Mouse (Mus musculus): ENCODE data around the gene Plxna1. TPM values are rescaled to one million over a fixed set of nuclear protein-coding genes. Genes with fewer than 3 reads are reported as not detected.

The Plxna1 gene
- polyA plus RNA-seq, 1 experiment from 2014 or later = 11.1 TPM

DNA sequence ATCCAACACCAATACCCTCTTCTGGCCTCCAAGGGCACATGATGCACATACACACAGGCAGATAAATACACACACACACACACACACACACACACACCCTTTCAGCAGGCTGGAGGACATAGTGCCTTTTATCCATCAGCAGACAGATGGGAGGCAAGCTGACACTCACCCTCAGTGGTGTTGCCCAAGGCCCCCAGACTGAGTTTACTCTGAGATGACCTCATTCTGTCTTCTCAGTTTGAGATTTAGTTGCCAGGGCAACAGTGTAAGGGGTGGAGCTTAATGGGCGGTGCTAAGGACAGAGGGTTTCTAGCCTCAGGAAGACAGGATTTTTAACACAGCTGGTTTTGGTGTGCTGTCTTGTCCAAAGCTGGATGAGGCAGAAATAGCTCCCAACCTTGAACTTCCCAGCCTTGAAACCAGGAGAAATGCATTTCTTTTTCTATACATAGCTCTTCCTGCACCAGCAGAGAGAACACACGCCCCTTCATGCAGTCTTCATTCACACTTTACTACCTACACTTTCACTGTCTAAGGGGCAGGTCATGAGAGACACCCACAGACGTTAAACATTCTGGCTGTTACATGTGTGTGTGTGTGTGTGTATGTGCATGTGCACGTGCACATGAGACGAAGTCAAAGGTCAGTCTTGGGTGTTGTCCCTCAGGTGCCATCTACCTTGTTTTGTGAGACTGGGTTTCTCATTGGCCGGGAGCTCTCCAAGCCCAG is 75.6 kb downstream of the Plxna1 start:
- Histone ChIP-seq H3K36me3 (ENCODE audit: control insufficient read depth, insufficient read depth, low read length) (no peaks in the 10 kb centered on the region), H3K27ac (replicated peaks in 1 of 2; ENCODE audit: control insufficient read depth in 1 of 2, insufficient read depth in 1 of 2, low read depth in 2 of 2, low read length in 2 of 2) (0 out of 4 replicates have a peak overlapping the region, but pooled peaks of 1 of the 2 experiments have one; percentile 12), H3K9ac (ENCODE audit: low read length) (no peak overlapping the region), H3K4me1 (ENCODE audit: control insufficient read depth in 2 of 2, insufficient read depth in 2 of 2, low read length in 2 of 2) (peaks cover 4 to 6% of the 10 kb centered on the region in 2 experiments; a peak in 2 of 4 replicates), H3K27me3 (ENCODE audit: control insufficient read depth, insufficient read depth, low read length) (no peaks in the 10 kb centered on the region), H3K4me3 (ENCODE audit: control insufficient read depth in 1 of 2, insufficient read depth in 1 of 2, low read depth in 1 of 2, low read length in 2 of 2) (no peak overlapping the region), H3K9me3 (ENCODE audit: control insufficient read depth, low read length) (0 out of 2 replicates have a peak, but pooled peaks cover 3% of the 10 kb centered on the region), H3K4me2 (ENCODE audit: low read length) (no peak overlapping the region)
- 47% methylated on average over 6 of the region's 6 CpGs for WGBS
- ATAC-seq (ENCODE audit: insufficient number of reproducible peaks, insufficient read depth, low FRiP score, low read depth) = no peak

GRCm38 (mm10) chr6:89286286-89286655 is 76.1 kb downstream of the Plxna1 start:
- H3K36me3 ChIP-seq (ENCODE audit: control insufficient read depth, insufficient read depth, low read length) = no peaks in the 10 kb centered on the region
- H3K9me3 ChIP-seq (ENCODE audit: control insufficient read depth, low read length) = 0 out of 2 replicates have a peak, but pooled peaks cover 3% of the 10 kb centered on the region
- H3K4me1 ChIP-seq (ENCODE audit: control insufficient read depth in 2 of 2, insufficient read depth in 2 of 2, low read length in 2 of 2) = peaks cover 4 to 6% of the 10 kb centered on the region in 2 experiments; a peak in 2 of 4 replicates
- H3K27me3 ChIP-seq (ENCODE audit: control insufficient read depth, insufficient read depth, low read length) = no peaks in the 10 kb centered on the region
- 0 out of 4 replicates have a peak overlapping the region, but pooled peaks of 1 of the 2 experiments have one; percentile 12 for H3K27ac ChIP-seq (replicated peaks in 1 of 2; ENCODE audit: control insufficient read depth in 1 of 2, insufficient read depth in 1 of 2, low read depth in 2 of 2, low read length in 2 of 2)
- 58% methylated on average over 3 of the region's 3 CpGs for WGBS
- no peak overlapping the region for H3K4me3 ChIP-seq (ENCODE audit: control insufficient read depth in 1 of 2, insufficient read depth in 1 of 2, low read depth in 1 of 2, low read length in 2 of 2)
- H3K9ac ChIP-seq (ENCODE audit: low read length) = no peak overlapping the region
- ATAC-seq (ENCODE audit: insufficient number of reproducible peaks, insufficient read depth, low FRiP score, low read depth) = no peak
- H3K4me2 ChIP-seq (ENCODE audit: low read length) = no peak overlapping the region

- Histone ChIP-seq H3K27ac (replicated peaks in 1 of 2; ENCODE audit: control insufficient read depth in 1 of 2, insufficient read depth in 1 of 2, low read depth in 2 of 2, low read length in 2 of 2) (no peak overlapping the region), H3K4me1 (ENCODE audit: control insufficient read depth in 2 of 2, insufficient read depth in 2 of 2, low read length in 2 of 2) (peaks cover 4 to 6% of the 10 kb centered on the region in 2 experiments; a peak in 2 of 4 replicates), H3K4me3 (ENCODE audit: control insufficient read depth in 1 of 2, insufficient read depth in 1 of 2, low read depth in 1 of 2, low read length in 2 of 2) (no peak overlapping the region), H3K27me3 (ENCODE audit: control insufficient read depth, insufficient read depth, low read length) (no peaks in the 10 kb centered on the region), H3K4me2 (ENCODE audit: low read length) (no peak overlapping the region), H3K36me3 (ENCODE audit: control insufficient read depth, insufficient read depth, low read length) (no peaks in the 10 kb centered on the region), H3K9me3 (ENCODE audit: control insufficient read depth, low read length) (0 out of 2 replicates have a peak, but pooled peaks cover 3% of the 10 kb centered on the region), H3K9ac (ENCODE audit: low read length) (no peak overlapping the region)
- ATAC-seq (ENCODE audit: insufficient number of reproducible peaks, insufficient read depth, low FRiP score, low read depth) = no peak
- 55% methylated on average over 9 of the region's 9 CpGs for WGBS
Observed at GRCm38 (mm10) chr6:89285561-89286285, 76.7 kb downstream of the Plxna1 start.

DNA sequence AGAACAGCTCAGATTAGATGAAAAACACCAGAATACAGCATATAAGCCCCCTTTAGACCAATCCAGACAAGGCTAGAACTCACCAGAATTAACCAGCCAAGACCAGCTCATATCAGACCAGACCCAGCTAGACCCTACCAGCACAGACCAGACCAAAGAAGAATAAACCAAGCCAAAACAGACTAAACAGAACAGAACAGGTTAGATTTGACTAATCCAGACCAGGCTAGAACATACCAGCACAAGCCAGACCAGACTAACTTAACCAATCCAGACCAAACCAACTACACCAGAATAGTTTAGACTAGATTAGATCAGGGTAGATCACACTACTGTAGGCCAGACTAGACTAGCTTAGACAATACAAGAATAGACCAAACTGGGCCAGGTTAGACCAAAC is 77.3 kb downstream of the Plxna1 start:
- ATAC-seq (ENCODE audit: insufficient number of reproducible peaks, insufficient read depth, low FRiP score, low read depth) = no peak
- 0 out of 2 replicates have a peak, but pooled peaks cover 3% of the 10 kb centered on the region for H3K9me3 ChIP-seq (ENCODE audit: control insufficient read depth, low read length)
- no peak overlapping the region for H3K9ac ChIP-seq (ENCODE audit: low read length)
- H3K36me3 ChIP-seq (ENCODE audit: control insufficient read depth, insufficient read depth, low read length) = no peaks in the 10 kb centered on the region
- peaks cover 2 to 6% of the 10 kb centered on the region in 2 experiments; a peak in 2 of 4 replicates for H3K4me1 ChIP-seq (ENCODE audit: control insufficient read depth in 2 of 2, insufficient read depth in 2 of 2, low read length in 2 of 2)
- no peak overlapping the region for H3K27ac ChIP-seq (replicated peaks in 1 of 2; ENCODE audit: control insufficient read depth in 1 of 2, insufficient read depth in 1 of 2, low read depth in 2 of 2, low read length in 2 of 2)
- no peak overlapping the region for H3K4me2 ChIP-seq (ENCODE audit: low read length)
- no peak overlapping the region for H3K4me3 ChIP-seq (ENCODE audit: control insufficient read depth in 1 of 2, insufficient read depth in 1 of 2, low read depth in 1 of 2, low read length in 2 of 2)
- H3K27me3 ChIP-seq (ENCODE audit: control insufficient read depth, insufficient read depth, low read length) = no peaks in the 10 kb centered on the region

GRCm38 (mm10) chr6:89283095-89283494 is 79.3 kb downstream of the Plxna1 start:
- H3K4me2 ChIP-seq (ENCODE audit: low read length) = no peak overlapping the region
- H3K27me3 ChIP-seq (ENCODE audit: control insufficient read depth, insufficient read depth, low read length) = no peaks in the 10 kb centered on the region
- H3K27ac ChIP-seq (replicated peaks in 1 of 2; ENCODE audit: control insufficient read depth in 1 of 2, insufficient read depth in 1 of 2, low read depth in 2 of 2, low read length in 2 of 2) = no peak overlapping the region
- no peak overlapping the region for H3K9ac ChIP-seq (ENCODE audit: low read length)
- WGBS = 92% methylated on average over 4 of the region's 4 CpGs
- 0 out of 2 replicates have a peak, but pooled peaks cover 3% of the 10 kb centered on the region for H3K9me3 ChIP-seq (ENCODE audit: control insufficient read depth, low read length)
- ATAC-seq (ENCODE audit: insufficient number of reproducible peaks, insufficient read depth, low FRiP score, low read depth) = no peak
- no peak overlapping the region for H3K4me3 ChIP-seq (ENCODE audit: control insufficient read depth in 1 of 2, insufficient read depth in 1 of 2, low read depth in 1 of 2, low read length in 2 of 2)
- H3K36me3 ChIP-seq (ENCODE audit: control insufficient read depth, insufficient read depth, low read length) = no peaks in the 10 kb centered on the region
- H3K4me1 ChIP-seq (ENCODE audit: control insufficient read depth in 2 of 2, insufficient read depth in 2 of 2, low read length in 2 of 2) = peaks cover 4 to 6% of the 10 kb centered on the region in 2 experiments; a peak in 2 of 4 replicates

DNA sequence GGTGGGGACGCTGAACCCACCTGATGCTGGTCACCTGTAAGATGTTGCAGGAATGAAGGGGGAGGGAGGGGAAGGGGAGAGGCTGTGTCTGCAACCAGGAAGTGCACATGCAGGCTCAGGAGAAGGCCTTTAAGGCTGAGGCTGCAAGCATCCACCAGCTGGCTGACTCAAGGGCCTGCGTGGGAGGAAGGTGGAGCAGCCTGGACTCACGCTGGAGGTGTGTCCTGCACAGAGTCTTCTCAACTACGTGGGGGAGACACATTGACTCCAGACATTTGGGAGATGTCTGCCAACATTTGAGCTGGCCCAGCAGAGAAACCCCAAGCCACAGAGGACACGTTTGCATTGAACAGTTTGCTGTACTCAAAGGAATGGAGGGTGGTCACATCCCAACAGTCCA is 79.8 kb downstream of the Plxna1 start:
- Histone ChIP-seq H3K9me3 (ENCODE audit: control insufficient read depth, low read length) (0 out of 2 replicates have a peak, but pooled peaks cover 3% of the 10 kb centered on the region), H3K4me3 (ENCODE audit: control insufficient read depth in 1 of 2, insufficient read depth in 1 of 2, low read depth in 1 of 2, low read length in 2 of 2) (no peak overlapping the region), H3K27me3 (ENCODE audit: control insufficient read depth, insufficient read depth, low read length) (no peaks in the 10 kb centered on the region), H3K27ac (replicated peaks in 1 of 2; ENCODE audit: control insufficient read depth in 1 of 2, insufficient read depth in 1 of 2, low read depth in 2 of 2, low read length in 2 of 2) (no peak overlapping the region), H3K4me1 (ENCODE audit: control insufficient read depth in 2 of 2, insufficient read depth in 2 of 2, low read length in 2 of 2) (peaks cover 4 to 6% of the 10 kb centered on the region in 2 experiments; a peak in 2 of 4 replicates), H3K4me2 (ENCODE audit: low read length) (no peak overlapping the region), H3K36me3 (ENCODE audit: control insufficient read depth, insufficient read depth, low read length) (no peaks in the 10 kb centered on the region), H3K9ac (ENCODE audit: low read length) (no peak overlapping the region)
- no peak for ATAC-seq (ENCODE audit: insufficient number of reproducible peaks, insufficient read depth, low FRiP score, low read depth)
- WGBS = 52% methylated on average over 5 of the region's 5 CpGs

- ATAC-seq (ENCODE audit: insufficient number of reproducible peaks, insufficient read depth, low FRiP score, low read depth) = no peak
- no peak overlapping the region for H3K9ac ChIP-seq (ENCODE audit: low read length)
- no peaks in the 10 kb centered on the region for H3K36me3 ChIP-seq (ENCODE audit: control insufficient read depth, insufficient read depth, low read length)
- 0 out of 2 replicates have a peak, but pooled peaks cover 3% of the 10 kb centered on the region for H3K9me3 ChIP-seq (ENCODE audit: control insufficient read depth, low read length)
- H3K4me3 ChIP-seq (ENCODE audit: control insufficient read depth in 1 of 2, insufficient read depth in 1 of 2, low read depth in 1 of 2, low read length in 2 of 2) = no peak overlapping the region
- no peak overlapping the region for H3K27ac ChIP-seq (replicated peaks in 1 of 2; ENCODE audit: control insufficient read depth in 1 of 2, insufficient read depth in 1 of 2, low read depth in 2 of 2, low read length in 2 of 2)
- H3K4me2 ChIP-seq (ENCODE audit: low read length) = no peak overlapping the region
- H3K4me1 ChIP-seq (ENCODE audit: control insufficient read depth in 2 of 2, insufficient read depth in 2 of 2, low read length in 2 of 2) = peaks cover 2 to 4% of the 10 kb centered on the region in 2 experiments; a peak in 1 of 4 replicates
- WGBS = 36% methylated on average over 16 of the region's 16 CpGs
- H3K27me3 ChIP-seq (ENCODE audit: control insufficient read depth, insufficient read depth, low read length) = no peaks in the 10 kb centered on the region
Observed at GRCm38 (mm10) chr6:89281492-89282332, 80.7 kb downstream of the Plxna1 start.

Data from heart, embryonic 14.5 days (tissue).